Mouse (Mus musculus): ENCODE measurements around the gene Fut1.
"Not testable (repeated sequence)": the region's sequence is repeated elsewhere in the genome, so short reads cannot be mapped to it uniquely, and the experiment has no call there.

The Fut1 gene

GRCm38 (mm10) chr7:45640191-45640957, 23.3 kb downstream of the Fut1 start:
- DNase-seq = peak; percentile 55

GRCm38 (mm10) chr7:45641391-45642040, 24.4 kb downstream of the Fut1 start:
- peak; percentile 43 for DNase-seq

- DNase-seq = no peak
Observed at GRCm38 (mm10) chr7:45642083-45642482, 25.0 kb downstream of the Fut1 start.

GRCm38 (mm10) chr7:45642503-45643255, 25.6 kb downstream of the Fut1 start:
- no peak for DNase-seq

GRCm38 (mm10) chr7:45643441-45644178, 26.5 kb downstream of the Fut1 start:
- peak; percentile 95 for DNase-seq

- no peak for DNase-seq
Observed at GRCm38 (mm10) chr7:45644183-45644582, 27.1 kb downstream of the Fut1 start.

- DNase-seq = no peak
Observed at GRCm38 (mm10) chr7:45644872-45645590, 27.9 kb downstream of the Fut1 start.

- DNase-seq = no peak
Observed at GRCm38 (mm10) chr7:45645591-45645971, 28.5 kb downstream of the Fut1 start.

GRCm38 (mm10) chr7:45646671-45647070, 29.6 kb downstream of the Fut1 start:
- DNase-seq = no peak

- no peak for DNase-seq
Observed at GRCm38 (mm10) chr7:45649351-45649750, 32.3 kb downstream of the Fut1 start.

- DNase-seq = not testable (repeated sequence)
Observed at GRCm38 (mm10) chr7:45650484-45650883, 33.4 kb downstream of the Fut1 start.

GRCm38 (mm10) chr7:45654424-45655047, 37.4 kb downstream of the Fut1 start:
- no peak for DNase-seq

- no peak for DNase-seq
Observed at GRCm38 (mm10) chr7:45660746-45661478, 43.8 kb downstream of the Fut1 start.

GRCm38 (mm10) chr7:45661702-45662101, 44.6 kb downstream of the Fut1 start:
- not testable (repeated sequence) for DNase-seq

- DNase-seq = no peak
Observed at GRCm38 (mm10) chr7:45665303-45666138, 48.4 kb downstream of the Fut1 start.

GRCm38 (mm10) chr7:45666161-45666560, 49.1 kb downstream of the Fut1 start, which contains the start of gene Fut2:
TSS of gene Fut2 (minus strand) at chr7:45666394.
- no peak for DNase-seq

- no peak for DNase-seq
Observed at GRCm38 (mm10) chr7:45667761-45668160, 50.7 kb downstream of the Fut1 start.

GRCm38 (mm10) chr7:45668921-45669320, 51.8 kb downstream of the Fut1 start:
- no peak for DNase-seq

All from kidney, postnatal 14 days (tissue).